Mouse (Mus musculus) CH12.LX (cell line): ENCODE data around the gene Sphk1.
A peak's percentile ranks its signal among the peaks of the same experiment; 100 is the strongest.

ENCODE experiments used
- CTCF ChIP-seq, 2 experiments: IDR thresholded peaks in 1 of 2; conservative IDR thresholded peaks in 1 of 2; 2 replicates each; pipeline ENCODE4 v1.5.1; 2011 to 2012; ENCODE audit warnings: low read depth in 2 of 2, low read length in 2 of 2, improper control_type of control experiment in 1 of 2, inconsistent platforms in 1 of 2, mild to moderate bottlenecking in 1 of 2, moderate library complexity in 1 of 2
- E2F4 ChIP-seq: IDR thresholded peaks from 2 replicates; pipeline ENCODE4 v1.6.1; 2011; ENCODE audit warnings: low read depth, low read length, improper control_type of control experiment; ENCODE audit not compliant: insufficient replicate concordance
- EP300 ChIP-seq: IDR thresholded peaks from 2 replicates; pipeline ENCODE4 v1.6.1; 2011; ENCODE audit warnings: low read length, improper control_type of control experiment
- ETS1 ChIP-seq: conservative IDR thresholded peaks from 2 replicates; pipeline ENCODE4 v1.6.1; 2012; ENCODE audit warnings: low read depth, mild to moderate bottlenecking, inconsistent platforms, low read length, improper control_type of control experiment, moderate library complexity
- HCFC1 ChIP-seq: IDR thresholded peaks from 2 replicates; pipeline ENCODE4 v1.6.1; 2012; ENCODE audit warnings: low read depth, mild to moderate bottlenecking, inconsistent platforms, low read length, improper control_type of control experiment
- MAFK ChIP-seq: IDR thresholded peaks from 2 replicates; pipeline ENCODE4 v1.6.1; 2011; ENCODE audit warnings: low read length, improper control_type of control experiment; ENCODE audit not compliant: insufficient replicate concordance
- MAX ChIP-seq: IDR thresholded peaks from 2 replicates; pipeline ENCODE4 v1.6.1; 2011; ENCODE audit warnings: low read length, improper control_type of control experiment
- MEF2A ChIP-seq: IDR thresholded peaks from 2 replicates; pipeline ENCODE4 v1.6.1; 2014; ENCODE audit warnings: low read depth, mild to moderate bottlenecking, inconsistent platforms, low read length, improper control_type of control experiment, borderline replicate concordance
- POLR2A ChIP-seq: IDR thresholded peaks from 2 replicates; pipeline ENCODE4 v1.6.1; 2011; ENCODE audit warnings: low read depth, mild to moderate bottlenecking, improper control_type of control experiment, low read length
- RAD21 ChIP-seq: IDR thresholded peaks from 2 replicates; pipeline ENCODE4 v1.6.1; 2011; ENCODE audit warnings: low read depth, mild to moderate bottlenecking, low read length, improper control_type of control experiment, moderate library complexity
- TCF12 ChIP-seq: IDR thresholded peaks from 2 replicates; pipeline ENCODE4 v1.6.1; 2014; ENCODE audit warnings: low read depth, mild to moderate bottlenecking, inconsistent platforms, low read length, improper control_type of control experiment
- USF1 ChIP-seq: IDR thresholded peaks from 2 replicates; pipeline ENCODE4 v1.6.1; 2014; ENCODE audit warnings: low read depth, mild to moderate bottlenecking, inconsistent platforms, low read length, improper control_type of control experiment

DNA sequence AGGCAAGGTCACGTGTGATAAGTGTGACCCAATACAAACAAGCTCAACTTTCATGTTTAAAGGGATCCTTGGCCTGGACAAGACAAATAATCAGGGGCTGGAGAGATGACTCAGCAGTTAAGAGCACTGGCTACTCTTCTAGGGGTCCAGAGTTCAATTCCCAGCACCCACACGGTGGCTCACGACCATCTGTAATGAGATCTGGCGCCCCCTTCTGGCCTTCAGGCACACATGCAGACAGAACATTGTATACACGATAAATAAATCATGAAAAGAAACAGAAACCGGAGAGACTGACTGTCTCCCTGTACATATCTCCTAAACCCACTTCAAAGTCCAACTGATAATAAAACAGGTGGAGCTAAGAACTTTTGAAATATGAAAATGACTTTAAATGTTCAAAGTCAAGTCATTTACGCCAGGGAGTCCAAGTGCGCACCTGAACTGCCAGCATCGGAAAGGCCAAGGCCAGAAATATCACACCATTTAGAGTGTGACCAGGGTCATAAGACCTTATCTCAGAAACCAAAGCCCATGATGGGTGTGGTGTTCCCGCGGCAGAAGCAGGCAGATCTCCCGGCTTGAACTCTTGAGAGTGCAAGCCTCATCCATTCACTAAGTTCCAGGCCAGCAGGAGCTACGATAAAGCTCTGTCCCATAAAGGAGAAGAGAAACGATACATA, 41.9 kb upstream of the Sphk1 start:
- TF ChIP-seq TCF12: no peak
- no peak for TF ChIP-seq USF1
- no peak for TF ChIP-seq ETS1
- TF ChIP-seq CTCF (conservative IDR thresholded peaks at IDR 0.05 in 1 of 2, IDR thresholded peaks at IDR 0.05 in 1 of 2; ENCODE audit: low read depth in 2 of 2, low read length in 2 of 2): peak; percentile 20 to 66; a peak in 2 of 4 replicates
- no peak for TF ChIP-seq EP300
- no peak for TF ChIP-seq POLR2A
- TF ChIP-seq E2F4: no peak
- no peak for TF ChIP-seq MAX
- no peak for TF ChIP-seq HCFC1
- TF ChIP-seq MAFK: peak; percentile 50; the same call in 1 of the 2 replicates
- TF ChIP-seq MEF2A: no peak
- no peak; the same call in 1 of the 2 replicates for TF ChIP-seq RAD21
